Mouse (Mus musculus) erythroblast, embryonic 14.5 days (primary cell): ENCODE results near the gene Lef1.

ENCODE experiments used
- GATA1 ChIP-seq: IDR thresholded peaks from 2 replicates; pipeline ENCODE4 v1.6.1; 2012; ENCODE audit warnings: low read length, inconsistent platforms, mixed read lengths
- TAL1 ChIP-seq: IDR thresholded peaks from 3 replicates; pipeline ENCODE4 v1.6.1; 2012; ENCODE audit warnings: low read length, inconsistent platforms, mixed read lengths

GRCm38 (mm10) chr3:131181006-131181405, 70.7 kb downstream of the Lef1 start:
- TF ChIP-seq GATA1 (no peak), TAL1 (no peak)
